Mouse (Mus musculus): ENCODE data around the gene Tut7. TPM values are rescaled to one million over a fixed set of nuclear protein-coding genes. Genes with fewer than 3 reads are reported as not detected.
A peak's percentile ranks its signal among the peaks of the same experiment; 100 is the strongest.
"Not testable (repeated sequence)": the region's sequence is repeated elsewhere in the genome, so short reads cannot be mapped to it uniquely, and the experiment has no call there.

Tut7 gene
- total RNA-seq, 2 experiments from 2014 or later, result 31.2 to 33.6 TPM

DNA sequence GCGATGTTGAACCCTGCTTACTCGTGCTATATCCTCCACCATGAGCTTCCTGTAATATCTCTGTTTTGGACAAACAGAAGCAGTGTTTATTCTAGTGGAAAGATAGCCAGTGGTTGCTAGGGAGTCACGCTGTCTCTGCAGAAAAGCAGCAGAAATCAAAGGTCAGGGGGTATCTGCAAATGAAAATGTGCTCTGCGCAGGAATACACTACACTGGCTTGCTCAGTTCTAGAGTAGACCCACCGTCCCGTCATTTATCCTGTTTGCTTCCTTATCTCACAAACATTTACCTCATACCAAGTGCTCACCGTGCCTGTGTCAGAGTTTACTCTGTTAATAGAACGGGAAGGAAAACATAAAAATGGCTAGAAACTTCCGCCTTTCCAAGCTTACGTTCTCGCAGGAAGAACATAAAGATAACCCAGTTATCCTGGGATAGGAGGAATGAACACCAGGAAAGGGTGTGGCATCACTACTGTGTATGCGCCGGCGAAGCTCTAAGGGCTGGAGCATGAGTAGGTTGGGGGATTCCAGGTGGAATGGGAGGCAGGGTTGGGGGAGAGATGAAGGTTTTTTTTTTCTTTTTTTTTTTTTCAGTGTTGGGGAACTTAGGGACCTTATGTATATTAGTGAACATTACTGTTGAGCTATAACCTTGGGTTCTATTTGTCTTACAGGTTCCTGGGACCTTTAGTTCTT, 13.3 kb upstream of the Tut7 start:
- intact Hi-C loops (cut with DNase I), result no loop called here
- DNase-seq, result no peak

DNA sequence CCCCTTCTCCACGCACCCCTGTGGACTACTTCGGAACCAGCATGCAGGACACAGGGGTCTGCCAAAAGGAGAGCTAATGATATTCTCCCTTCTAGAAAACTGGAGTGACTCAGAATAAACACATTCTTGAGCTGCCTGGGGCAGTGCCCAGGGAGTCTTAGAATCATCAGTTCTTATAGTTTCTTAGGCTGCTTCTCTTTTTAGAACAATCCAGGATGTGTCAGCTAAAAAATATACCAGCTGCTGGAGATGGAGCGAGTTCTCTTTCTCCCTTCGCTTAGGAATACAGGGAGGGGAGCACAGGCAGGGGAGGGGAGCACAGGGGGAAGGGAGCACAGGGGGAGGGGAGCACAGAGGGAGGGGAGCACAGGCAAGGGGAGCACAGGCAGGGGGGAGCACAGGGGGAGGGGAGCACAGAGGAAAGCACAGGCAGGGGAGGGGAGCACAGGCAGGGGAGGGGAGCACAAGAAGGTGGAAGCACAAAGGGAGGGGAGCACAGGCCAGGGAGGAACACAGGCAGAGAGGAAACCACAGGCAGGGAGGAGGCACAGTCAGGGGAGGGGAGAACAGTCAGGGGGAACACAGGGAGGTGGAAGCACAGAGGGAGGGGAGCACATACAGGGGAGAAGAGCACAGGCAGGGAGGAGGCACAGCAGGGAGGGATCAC, 12.0 kb upstream of the Tut7 start:
- DNase-seq, result peak in 1 of 2 experiments; percentile 17
- intact Hi-C loops (cut with DNase I), result no loop called here

DNA sequence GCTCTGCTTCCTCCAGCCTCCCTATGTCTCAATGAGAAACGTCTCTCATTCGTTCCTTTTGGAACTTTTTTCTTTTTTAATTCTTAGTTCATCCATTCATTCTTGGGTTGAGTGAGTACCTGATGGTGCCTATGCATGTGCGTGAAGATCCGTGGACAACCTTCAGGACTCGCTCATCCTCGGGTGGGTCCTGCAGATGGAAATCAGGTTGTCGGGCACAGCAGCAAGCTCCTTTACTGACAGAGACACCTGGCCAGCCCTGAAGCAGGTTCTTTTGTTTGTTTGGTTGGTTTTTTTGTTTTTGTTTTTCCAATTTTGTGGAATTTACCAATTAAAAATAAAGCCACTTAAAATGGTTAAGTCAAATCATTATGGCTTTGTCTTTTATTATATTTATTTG, 9.9 kb upstream of the Tut7 start:
- intact Hi-C loops (cut with DNase I), result no loop called here
- DNase-seq, result no peak

DNA sequence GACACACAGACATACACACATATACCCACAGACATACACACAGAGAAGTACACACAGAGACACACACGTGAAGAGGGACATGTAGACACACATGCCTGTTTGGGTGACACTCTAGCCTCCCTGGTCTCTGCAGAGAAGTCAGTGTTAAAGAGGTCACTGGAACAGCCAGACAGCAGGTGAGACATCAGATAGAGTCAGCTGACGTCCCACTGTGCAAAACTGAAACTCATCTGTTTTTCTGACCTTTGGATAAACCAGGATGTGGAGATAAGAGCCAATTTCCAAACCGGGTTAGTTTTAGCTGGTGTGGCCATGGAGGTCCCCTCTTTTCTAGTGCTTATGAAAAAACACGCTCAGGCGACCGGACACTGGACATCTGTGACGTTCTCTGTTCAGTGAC, 9.5 kb upstream of the Tut7 start:
- intact Hi-C loops (cut with DNase I), result no loop called here
- DNase-seq, result no peak

DNA sequence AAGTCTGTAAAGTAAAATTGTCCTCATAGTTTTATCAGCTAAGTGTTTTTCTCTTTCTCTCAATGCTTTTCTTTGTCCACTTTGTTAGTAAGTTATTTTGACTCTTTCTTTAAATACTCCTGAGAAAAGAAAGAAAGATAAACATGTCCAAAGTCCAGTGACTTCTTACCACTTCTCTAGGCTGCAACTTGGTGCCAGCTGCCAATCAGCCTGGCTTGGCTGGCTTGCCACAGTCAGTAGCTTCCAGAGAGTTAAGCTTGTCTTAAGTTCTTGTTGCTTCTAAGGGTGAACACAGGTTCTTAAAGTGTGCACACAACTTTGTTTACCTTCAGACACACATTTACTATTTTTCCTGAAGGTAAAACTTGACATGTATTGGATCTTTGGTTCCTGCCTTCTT, 3.0 kb upstream of the Tut7 start:
- DNase-seq, result no peak
- intact Hi-C loops (cut with DNase I), result no loop called here

DNA sequence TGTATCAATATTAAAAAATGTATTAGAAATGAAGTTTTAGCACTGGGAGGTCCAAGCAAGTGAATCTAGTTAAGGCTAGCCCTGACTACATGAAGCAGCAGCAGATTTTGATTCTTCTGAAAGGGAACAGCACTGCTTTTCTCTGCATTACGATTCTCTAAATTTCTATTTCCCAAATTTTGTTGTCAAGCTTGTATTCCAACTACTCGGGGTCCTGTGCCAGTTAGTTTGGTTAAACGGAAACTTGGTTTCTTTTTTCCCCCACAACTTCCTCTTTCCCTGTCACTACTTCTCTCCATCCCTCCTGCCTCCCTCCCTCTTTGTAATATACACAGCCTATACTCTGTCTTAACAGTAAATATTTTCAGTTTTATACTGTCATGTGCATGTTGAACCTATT, 2.1 kb downstream of the Tut7 start:
- intact Hi-C loops (cut with DNase I), result no loop called here
- DNase-seq, result no peak

DNA sequence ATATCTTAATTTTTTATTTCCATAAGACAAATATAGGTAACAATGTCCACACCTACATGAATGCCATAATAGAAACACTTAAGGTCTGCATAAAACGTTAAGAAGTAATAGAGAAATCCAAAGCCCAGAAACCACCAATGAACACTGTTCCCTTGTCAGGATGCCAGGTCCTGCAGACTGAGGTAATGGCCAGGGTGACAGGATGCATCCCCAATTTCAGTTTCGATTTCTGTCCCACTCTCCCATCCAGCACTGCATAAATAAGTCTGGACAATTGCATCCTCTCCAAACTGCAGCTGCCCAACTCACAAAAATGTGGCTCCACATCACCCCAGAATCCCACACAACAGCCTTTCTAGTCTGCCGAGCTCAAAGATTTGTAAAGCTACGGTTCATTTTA, 2.8 kb downstream of the Tut7 start:
- peak in 1 of 2 experiments; percentile 31 for DNase-seq
- intact Hi-C loops (cut with DNase I), result no loop called here

DNA sequence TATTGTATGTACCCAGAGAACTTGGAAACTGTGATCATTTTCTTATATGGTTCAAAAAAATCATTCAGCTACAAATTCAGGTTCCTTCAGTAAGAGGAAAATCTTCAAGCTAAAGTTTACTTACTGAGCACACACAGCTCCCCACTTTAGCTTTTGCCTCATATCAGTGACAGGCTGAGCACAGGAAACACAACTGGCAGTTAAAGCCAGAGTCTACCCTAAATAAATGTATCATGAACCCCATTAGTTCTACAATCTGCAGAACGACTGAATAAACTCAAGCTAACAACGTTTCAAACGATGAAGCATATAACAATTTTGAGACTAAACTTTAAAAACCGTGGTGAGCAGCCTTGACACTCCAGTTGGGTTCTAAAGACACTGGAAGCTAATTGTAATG, 5.6 kb downstream of the Tut7 start:
- intact Hi-C loops (cut with DNase I), result no loop called here

DNA sequence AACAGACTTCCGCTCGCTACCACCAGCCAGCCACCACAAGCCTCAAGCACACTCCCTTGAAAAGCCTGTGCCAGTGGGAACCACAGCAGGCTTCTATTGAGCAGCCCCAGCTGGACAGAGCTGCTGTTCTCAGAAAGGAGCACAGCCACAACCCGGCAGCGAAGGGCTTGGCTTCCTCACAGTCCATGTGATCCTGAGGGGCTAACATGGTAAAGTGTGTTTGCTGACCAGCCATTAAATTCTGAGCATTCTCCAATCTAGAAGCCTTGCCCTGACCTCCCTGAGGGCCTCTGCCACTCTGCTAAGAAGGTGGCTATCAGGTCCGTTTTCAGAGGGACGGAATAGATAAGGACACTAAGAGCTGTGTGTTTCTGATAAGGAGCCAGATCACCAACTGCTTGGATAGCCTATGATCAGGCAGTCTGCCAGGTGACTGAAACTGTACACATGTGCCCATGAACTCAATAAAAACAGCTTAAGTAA, 8.8 kb downstream of the Tut7 start:
- intact Hi-C loops (cut with DNase I), result no loop called here
- DNase-seq, result no peak

More for the DNA sequence above, 5.6 kb downstream of the Tut7 start:
- no peak for DNase-seq

DNA sequence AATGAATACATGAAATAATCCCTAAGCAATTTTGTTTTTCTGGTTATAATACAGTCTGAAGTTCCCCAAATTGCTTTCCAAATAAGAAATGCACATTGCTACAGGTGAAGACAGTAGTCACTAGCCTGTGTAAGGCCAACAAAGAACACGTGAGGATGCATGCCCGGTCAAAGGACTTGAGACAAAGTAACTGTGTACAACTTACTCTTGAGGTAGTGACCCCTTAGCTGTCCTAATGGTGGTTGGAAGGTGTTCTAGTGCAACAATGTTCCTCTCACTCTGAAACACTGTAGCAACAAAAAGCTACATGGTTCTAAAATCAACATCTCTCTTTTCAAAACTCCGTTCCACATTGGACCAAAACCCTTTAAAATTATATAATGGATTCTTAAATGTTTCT, 11.4 kb downstream of the Tut7 start:
- no peak for DNase-seq
- intact Hi-C loops (cut with DNase I), result no loop called here

DNA sequence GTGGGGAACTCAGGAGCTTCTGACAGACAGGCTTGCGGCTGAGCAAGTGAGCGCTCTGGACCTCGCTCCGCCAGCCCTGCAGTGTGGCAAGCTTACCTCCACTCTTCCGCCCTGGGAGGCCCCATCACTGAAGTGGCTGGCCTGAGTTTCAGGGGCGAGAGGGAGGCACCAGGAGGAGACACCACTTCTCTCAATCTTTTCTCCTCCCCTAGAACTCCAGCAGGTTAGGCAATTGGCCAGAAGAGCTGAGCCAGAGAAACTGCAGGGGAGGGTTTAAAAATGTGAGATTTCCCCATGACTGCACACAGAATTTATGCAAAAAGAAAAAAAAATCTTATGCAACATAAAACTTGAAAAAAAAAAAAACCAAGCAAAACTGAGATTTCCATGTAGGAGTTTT, 21.9 kb downstream of the Tut7 start:
- intact Hi-C loops (cut with DNase I), result no loop called here
- no peak for DNase-seq

DNA sequence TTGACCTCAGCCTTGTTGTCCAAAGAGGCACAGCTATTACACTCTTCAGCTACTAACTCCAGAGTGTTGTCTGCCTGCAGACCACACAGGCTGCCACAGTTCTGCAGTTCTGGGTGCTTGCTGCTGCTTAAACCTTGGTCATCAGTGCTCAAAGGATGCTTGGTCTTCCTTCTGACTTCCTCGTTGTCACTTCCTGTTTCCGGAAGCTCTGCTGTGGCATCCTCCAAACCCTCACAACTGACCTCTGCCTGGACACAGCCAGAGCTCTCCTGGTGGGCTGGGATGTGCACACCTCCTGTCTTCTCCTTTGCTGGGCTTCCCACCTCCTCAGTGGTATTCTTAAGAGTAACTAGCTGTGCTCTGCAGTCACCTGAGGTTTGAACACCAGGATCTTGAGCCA, 22.9 kb downstream of the Tut7 start:
- DNase-seq, result no peak
- intact Hi-C loops (cut with DNase I), result no loop called here

DNA sequence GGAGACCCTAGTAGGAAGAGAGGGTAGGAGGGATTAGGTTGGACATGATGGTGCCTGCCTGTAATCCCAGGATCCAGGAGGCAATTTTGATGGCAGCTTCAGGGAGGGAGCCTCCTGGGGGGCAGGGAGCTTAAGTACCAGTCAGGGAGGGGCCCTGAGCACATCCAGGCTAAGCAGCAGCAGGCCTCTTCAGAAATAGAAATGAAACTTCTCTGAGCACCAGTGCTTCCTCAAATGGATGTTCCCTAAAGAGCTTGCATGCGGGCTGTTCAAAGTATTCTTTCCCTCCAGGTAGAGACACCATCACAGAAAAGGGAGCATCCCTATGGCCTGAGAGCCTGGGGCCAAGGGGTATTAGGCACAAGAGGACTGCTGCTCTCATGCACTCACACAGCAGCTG, 24.6 kb downstream of the Tut7 start:
- DNase-seq, result no peak
- intact Hi-C loops (cut with DNase I), result no loop called here

DNA sequence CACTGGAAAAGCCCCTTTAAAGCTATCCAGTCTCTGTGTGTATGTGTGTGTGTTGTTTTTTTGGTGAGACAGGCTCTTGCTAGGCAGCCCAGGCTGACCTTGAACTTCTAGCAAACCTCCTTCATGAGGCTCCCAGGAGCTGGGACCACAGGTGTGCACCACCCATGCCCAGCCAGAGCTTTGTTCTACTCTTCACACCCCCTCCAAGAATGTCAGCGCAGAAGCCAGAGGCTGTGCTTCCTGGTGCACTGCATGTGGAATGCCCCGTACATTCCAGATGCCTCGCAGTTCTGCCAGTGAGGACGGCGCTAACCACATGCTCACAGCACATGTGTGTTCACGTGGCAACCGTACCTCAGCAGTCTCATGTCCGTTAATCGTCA, 26.5 kb downstream of the Tut7 start:
- DNase-seq, result no peak
- intact Hi-C loops (cut with DNase I), result no loop called here

DNA sequence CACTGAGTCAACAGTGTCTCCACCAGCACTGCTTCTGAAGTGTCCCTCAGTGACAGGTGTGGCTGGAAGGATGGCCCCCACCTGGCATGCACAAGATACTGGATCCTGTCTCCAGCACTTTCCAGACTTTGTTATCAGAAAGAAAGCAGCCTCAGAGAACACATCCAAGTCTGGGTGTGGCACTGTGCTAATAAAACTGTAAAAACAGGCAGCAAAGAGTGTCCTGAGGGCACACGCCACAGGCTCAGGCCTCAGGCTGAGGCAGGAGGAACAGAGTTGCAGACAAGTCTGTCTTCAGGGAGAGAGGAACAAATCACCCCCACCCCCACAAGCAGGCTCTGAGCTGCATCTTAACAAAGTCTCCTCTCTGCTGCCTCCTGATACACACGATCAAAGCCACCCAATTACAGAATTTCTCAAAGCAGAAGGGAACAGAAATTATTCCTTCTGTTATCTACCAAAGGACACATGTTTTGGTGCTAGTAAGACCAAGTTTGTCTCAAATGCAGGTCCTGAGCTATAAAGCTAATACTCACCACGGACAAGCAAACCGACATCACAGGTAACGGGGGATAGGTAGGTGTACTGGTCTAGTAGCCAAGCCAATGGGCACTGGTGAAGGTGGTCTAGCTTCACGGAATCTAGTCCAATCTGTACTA, 27.0 kb downstream of the Tut7 start:
- DNase-seq, result no peak
- intact Hi-C loops (cut with DNase I), result no loop called here

DNA sequence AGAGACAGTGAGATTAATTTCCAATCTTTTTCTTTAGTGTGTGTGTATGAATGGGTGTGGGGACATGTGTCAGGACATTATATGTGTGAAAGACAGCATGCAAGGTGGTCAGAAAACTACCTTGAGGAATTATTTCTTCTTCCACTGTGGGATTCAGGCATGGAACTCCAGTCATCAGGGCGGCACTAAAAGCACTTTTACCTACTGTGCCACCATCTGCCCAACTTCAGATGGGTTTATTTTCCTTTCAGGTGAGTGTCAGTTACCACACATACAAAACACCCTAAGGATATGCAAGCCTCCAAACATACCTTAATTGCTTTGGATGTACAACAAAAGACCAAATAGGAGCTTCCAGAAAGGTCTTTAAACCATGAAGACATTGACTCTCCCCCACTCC, 28.2 kb downstream of the Tut7 start:
- DNase-seq, result no peak
- intact Hi-C loops (cut with DNase I), result no loop called here

DNA sequence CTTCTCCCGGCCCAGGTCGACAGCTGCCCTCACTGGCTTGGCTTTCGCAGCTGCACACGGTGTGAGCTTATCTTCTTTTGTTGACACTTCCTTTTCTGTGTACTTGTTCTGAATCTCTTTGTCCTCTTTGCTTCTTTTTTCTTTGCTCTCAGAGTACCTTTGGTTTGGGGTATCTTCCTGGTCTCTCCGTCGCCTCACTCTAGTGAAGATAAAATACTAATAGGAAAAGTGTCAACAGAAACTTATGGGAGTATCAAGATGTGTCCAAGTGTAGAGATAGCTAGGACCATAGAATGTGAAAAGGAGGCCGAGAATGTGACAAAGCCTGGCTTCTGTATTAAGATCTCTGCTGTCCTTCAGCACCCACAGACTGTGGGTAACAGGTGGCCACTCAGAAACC, 40.8 kb downstream of the Tut7 start, which contains the start of gene Gm49354:
TSS of gene Gm49354 (minus strand) at position 101 of the 400 bp plus-strand sequence.
- intact Hi-C loops (cut with DNase I), result no loop called here
- DNase-seq, result no peak

DNA sequence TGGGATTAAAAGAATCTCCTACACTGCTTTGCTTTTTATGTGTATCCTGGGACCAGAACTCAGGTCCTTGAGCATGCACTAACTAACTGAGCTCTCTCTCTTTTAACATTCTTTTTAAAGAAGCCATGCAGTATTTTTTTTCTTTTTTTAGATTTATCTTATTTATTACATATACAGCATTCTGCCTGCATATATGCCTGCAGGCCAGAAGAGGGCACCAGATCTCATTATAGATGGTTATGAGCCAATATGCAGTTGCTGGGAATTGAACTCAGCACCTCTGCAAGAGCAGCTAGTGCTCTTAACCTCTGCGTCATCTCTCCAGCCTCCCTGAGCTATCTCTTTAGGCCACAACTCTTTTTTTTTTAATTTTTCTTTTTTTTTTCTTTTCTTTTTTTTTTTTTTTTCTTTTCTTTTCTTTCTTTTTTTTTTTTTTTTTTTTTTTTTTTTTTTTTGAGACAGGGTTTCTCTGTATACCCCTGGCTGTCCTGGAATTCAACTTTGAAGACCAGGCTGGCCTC, 43.1 kb downstream of the Tut7 start:
- DNase-seq, result not testable (repeated sequence)
- intact Hi-C loops (cut with DNase I), result loop anchor here (1.0 kb wide), 1 partner anchor 17 kb away; no protein-coding TSS in a partner anchor

DNA sequence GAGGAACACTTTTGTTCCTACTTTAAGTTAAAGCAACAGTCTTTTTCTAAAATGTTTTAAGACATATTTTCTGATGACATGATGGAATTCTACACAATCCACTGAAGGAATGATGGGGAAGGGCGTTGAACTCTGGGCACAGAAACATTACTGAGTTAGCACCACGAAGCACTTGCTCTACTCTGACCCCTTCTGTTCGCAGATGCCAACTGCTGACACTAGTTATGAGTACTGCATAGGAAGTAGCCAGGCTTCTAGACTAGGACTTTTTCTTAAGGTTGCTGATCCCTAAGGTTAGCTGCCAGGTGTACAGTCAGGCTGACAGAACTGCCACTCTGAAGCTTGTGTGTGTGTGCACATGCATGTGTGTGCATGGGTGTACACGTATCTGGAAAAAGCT, 43.7 kb downstream of the Tut7 start:
- no peak for DNase-seq
- intact Hi-C loops (cut with DNase I), result no loop called here

DNA sequence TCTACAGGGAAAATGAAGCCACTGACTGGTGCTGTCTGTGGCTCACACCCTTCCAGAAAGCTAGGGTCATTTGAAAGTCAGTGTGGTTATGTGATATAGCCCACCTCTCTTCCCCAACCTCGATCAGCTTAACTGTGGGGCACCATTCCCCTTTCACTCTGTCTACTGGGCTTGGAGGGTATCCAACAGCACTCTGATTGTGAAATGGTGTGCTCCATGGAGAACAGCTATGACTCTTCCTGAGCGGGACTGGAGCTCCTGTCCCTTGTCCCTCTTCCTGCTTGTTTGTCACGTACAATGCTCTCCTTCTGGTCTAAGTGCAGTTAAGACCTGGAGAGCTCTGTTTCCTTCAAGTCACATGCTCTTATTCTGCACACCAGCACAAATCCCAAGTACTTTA, 47.8 kb downstream of the Tut7 start:
- DNase-seq, result no peak
- intact Hi-C loops (cut with DNase I), result no loop called here

DNA sequence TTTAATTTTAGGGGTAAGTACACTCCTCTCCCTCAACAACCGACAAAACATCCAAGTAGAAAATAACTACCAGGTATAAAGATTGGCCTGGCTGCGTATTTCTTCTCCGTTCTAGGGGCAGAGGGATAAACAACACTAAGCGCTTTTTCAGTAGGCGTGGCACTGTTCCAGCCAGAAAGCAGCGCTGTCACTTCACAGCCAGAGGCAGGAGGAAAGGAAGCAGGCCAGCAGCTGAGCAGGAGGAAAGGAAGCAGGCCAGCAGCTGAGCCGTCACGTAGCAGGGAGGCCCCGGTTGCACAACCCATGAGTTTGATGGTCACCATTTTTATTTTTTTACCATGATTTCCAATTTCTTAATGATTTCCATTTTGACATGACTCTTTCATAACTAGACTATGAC, 51.7 kb downstream of the Tut7 start:
- DNase-seq, result peak; percentile 47 to 71
- intact Hi-C loops (cut with DNase I), result no loop called here

DNA sequence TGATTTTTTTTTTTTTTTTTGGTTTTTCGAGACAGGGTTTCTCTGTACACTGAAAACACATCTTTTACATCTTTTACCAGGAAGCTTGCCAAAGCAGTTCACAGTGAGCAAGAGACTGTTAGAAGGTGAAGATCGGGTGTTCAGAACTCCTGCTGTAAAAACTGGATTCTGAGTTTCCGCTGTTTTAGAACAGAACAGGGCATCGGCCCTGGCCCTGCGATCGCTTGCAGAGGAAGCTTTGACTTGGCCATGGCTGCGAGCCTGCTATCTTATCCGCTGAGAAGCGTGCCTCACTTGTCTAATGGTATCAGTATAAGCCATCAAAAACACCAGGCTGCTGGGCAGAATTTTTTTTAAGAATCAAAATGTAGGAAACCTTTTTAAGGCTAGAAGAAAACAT, 52.1 kb downstream of the Tut7 start:
- DNase-seq, result no peak
- intact Hi-C loops (cut with DNase I), result no loop called here
